Mouse (Mus musculus): ENCODE measurements at regions not wholly inside any gene's neighbourhood (a gene's known extent, or its start where the extent isn't known, plus 50 kb on each side); places are given as distances from the start of the nearest gene placed in this dataset.

DNA sequence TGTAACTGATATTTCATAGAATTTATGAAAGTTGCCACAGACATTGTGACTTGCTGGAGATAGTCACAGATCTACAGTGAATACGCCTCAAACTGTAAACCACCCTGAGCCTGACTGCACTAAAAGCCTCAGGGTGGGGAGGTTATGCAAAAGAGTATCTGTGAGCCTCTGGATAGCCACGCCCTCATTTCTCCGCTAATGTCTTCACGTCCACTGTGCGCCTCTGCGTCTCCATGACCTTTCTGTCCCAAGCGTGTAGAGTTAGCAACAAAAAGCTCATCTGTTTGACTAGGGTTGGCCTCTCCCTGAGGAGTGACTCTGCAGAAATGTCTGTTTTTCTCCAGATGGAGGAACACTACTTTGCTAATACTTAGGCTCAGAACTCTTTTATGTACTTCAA lies 170.8 kb upstream of the Gm49356 start:
- no peak for ATAC-seq

DNA sequence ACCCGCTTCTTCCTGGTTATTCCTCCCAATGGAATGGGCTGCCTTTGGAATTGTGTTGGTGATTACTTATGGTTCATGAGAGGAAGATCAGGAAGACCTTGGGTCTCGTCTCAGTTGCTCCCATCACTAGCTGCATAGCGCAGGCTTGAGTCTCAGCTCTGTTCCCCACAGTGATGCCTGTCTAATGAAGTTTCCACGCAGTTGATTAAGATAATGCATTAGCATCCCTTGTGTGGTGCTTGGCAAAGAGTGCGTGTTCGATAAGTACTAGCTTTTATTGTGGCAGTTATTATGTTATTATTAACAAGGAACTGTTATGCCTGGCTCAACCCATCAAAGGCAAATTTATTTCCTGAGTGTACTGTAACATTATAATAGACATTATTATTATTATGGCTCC lies 169.7 kb upstream of the Gm49356 start:
- ATAC-seq = no peak

DNA sequence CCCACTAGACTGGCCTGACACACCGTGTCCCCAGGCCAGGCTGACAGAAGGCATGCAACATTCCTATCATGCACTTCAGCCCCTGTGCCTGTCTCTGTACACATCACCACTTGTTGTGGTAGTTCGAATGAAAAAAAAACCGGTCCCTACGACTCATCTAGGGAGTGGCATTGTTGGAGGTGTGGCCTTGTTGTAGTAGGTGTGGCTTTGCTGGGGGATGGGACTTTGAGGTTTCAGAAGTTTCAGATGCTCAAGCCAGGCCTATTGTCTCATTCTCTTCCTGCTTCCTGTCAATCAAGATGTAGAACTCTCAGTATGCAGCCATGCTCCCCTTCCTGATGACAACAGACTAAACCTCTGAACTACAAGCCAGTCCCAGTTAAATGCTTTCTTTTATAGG lies 162.1 kb upstream of the Gm49356 start:
- ATAC-seq = no peak

DNA sequence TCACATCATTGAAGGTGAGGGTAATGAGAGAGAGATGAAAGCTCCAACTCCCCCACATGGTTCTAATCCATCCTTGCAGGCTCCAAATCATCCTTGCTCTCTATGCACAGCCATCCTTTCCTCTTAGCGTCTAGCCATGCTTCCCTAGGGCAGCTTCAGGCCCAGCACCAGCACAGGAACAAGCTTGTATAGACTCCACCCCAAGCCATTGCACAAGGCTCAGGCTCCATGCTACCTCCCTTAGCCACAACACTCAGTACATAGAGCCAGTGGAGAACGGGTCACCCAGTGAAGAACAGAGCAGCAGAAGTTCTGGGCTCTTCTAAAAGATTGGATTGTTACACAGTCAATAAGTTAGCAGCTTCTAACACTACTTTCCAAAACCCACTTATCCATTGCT lies 160.8 kb upstream of the Gm49356 start:
- ATAC-seq = no peak

DNA sequence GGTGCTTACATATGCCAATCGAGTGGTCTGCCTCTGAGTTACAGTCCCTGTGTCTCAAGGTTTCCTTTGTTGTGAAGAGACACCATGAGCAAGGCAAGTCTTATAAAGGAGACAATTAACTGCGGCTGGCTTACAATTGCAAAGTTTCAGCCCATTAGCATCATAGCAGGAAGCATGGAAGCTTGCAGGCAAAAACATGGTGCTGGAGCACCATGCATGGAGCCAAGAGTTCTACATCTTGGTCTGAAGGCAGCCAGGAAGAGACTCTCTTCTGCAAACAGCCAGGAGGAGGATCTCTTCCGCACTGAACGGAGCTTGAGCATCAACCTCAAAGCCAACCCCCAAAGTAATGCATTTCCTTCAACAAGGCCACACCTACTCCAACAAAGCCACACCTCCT lies 158.2 kb upstream of the Gm49356 start:
- ATAC-seq = no peak

DNA sequence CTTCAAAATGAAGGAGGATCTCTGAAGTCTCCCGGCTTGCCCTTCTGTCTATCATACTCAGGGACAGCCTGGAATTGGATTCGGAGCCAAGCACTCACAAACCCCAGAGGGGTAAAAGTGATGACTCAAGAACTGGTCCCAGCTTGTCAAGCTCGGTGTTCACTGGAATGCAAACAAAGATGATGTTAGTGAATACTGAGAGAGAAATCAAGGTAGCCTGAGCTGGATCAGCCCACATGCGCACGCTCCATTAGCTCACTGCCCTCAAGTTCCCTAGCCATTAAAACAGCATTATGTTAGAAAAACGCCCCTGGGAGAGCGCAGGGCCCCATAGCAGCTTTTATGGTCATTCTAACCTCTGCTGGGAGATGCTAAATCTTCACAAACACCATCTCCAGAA lies 157.8 kb upstream of the Gm49356 start:
- ATAC-seq = no peak

DNA sequence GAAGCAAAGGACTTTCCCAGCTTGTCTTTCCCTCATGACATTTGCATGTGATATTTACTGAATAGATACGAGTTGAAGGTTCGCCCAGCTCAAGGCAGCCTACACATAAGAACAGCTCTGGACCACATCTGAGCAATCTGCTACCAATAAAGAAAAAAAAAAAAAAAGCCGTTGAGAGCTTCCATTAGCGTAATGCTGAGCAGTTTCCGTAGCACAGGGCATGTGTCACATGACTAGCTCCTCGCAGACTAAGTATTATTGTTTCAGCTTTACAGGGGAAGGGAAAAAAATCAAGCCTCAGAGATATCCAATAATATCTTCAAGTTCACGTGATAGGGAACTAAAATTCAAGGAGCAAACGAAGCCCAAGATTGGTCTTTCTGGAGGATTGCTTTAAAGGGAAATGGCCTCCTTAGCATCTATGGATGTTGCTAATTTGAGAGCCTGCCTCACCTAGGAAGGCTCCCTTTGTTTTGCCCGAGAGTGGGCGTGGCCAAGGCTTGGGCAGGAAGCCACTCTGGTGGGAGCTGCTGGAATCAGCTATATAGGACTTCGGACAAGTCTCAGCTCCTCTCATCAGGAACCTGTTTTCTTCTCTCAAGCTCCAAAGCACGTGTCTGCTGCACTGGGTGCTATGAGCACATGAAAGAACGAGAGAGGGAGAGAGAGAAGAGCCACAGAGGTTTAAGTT lies 157.0 kb upstream of the Gm49356 start:
- peak; percentile 79 for ATAC-seq

Data from activated CD4-positive, CD25-positive, alpha-beta regulatory T cell, adult 4 months (primary cell).